Mouse (Mus musculus) MN1 (cell line): ENCODE data around the gene Vma21.

Source experiments
- DNase-seq: peaks from one replicate; pipeline ENCODE4 v3.0.0-alpha.2; 2016; ENCODE audit warnings: low spot score

The Vma21 gene

DNA sequence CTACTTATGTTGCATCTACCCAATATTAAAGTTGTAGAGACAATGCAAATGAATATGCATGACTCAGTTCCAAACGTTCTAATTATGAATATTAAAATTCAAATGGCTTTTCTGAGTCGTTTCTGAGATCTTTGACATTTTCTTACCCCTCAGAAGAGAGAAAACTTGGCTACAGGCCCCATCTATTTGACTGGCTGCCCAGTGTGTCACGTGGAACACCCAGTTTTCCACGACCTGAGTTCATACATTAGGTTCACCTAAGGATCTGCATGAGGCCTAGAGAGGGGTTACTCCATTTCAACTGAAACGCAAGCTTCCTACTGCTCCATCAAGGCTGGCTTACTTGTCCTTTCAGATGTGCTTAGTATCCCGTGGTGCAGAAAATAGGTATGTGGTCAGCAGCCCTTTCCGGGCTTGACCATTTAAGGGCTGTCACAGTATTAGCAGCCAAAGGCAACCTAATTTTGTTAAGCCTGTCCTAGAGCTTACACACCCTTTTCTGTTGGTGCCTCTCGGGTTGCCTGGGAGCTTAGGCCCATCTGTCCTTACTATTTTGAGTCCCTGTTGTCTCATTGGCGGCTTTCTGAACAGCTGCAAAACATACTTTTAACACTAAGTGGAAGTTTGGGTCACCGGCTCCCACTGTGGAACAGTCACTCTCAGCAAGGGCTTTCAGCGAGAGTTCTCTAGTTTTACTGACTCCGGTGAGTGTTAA lies at the start of gene Vma21:
Gene Vma21, plus strand, starts transcription at position 294 of the 715 bp plus-strand sequence.
- peak; percentile 51 for DNase-seq

- DNase-seq, result peak; percentile 6
Observed at GRCm38 (mm10) chrX:71767909-71768308, 47.8 kb upstream of the Vma21 start.

DNA sequence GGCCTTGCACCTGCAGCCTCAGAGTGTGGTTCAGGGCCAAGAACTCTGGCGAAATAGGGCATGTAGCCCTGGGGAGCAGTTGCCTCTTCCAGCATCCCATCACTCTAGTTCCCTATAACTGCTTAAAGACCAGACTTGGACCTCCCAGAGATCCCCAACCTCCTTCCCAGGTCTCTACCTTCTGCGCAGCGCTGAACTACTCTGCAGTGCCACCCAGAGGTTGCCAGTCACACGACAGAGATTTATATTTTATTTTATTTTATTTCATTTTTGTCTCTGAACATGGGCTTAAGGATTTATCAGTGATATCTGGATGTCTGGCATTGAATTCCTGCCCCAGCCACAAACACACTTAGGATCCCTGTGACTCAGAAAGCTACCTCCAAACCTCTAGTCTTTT lies 24.6 kb upstream of the Vma21 start:
- no peak for DNase-seq

GRCm38 (mm10) chrX:71797766-71798165 lies 18.0 kb upstream of the Vma21 start:
- DNase-seq, result no peak

DNA sequence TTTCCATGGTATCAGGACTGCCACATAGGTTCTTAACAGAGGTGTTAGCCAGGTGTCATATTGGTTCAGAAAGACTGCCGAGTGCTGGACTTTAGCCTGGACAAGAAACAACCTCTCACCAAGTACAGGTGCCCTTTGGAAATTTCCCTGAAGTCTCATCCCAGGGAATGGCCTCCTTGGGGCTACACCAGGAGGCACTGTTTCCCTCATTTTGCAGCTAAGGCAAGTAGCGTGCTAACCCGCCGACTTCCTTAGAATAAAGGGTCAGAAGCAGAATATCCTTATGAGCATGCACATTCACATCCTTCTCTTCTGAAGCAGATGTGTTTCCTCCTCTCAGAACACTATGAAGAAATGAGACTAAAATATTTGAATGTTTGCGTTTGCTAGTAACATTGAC lies 16.8 kb upstream of the Vma21 start:
- no peak for DNase-seq

- peak; percentile 30 for DNase-seq
Observed at GRCm38 (mm10) chrX:71811966-71812835, 3.5 kb upstream of the Vma21 start.

DNA sequence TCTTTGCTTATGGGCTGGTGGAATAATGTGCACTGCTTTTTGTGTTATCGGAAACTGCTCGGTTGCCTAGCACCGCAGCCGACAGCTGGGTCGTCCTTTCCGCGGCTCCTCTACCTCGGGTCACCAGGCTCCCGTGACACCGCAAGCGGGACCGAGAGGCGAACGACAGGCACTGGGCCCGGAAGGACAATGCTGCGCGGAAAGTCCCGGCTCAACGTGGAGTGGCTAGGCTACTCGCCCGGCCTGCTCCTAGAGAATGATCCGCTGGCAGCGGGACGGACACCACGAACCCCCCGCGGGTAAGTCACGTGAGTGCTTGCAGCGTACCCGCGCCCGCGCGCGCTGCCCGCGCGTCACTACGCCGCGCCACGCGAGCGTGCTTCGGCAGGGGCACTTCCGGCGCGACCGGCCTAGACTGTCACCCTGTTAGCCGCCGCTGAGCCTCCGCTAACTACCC lies 705 bp downstream of the Vma21 start:
- peak; percentile 81 for DNase-seq

- peak; percentile 17 for DNase-seq
Observed at GRCm38 (mm10) chrX:71816931-71817361, 1.2 kb downstream of the Vma21 start.

DNA sequence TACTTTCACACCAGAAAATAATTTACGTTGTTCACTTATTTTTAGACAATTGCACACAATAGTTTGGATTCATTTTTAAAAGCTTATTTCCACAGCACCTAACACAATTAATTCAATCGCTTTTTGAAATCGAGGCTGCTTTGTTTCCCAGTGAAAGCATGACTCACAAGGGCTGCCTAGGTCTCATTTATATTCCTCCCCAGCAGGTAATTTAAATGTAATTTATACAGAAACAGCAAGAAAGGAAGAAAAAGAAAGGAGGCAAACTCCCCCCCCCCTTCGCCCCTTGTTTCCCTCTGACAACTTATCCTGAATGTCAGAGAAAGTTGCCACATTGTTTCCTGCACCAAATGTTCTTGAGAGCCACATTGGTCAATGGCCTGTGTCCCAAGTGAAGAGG lies 23.2 kb downstream of the Vma21 start:
- DNase-seq, result no peak

- DNase-seq, result no peak
Observed at GRCm38 (mm10) chrX:71846696-71847095, 31.0 kb downstream of the Vma21 start.

GRCm38 (mm10) chrX:71853798-71854197 lies 38.1 kb downstream of the Vma21 start:
- DNase-seq, result no peak
